Mouse (Mus musculus) layer of hippocampus, adult 8-10 months (tissue): ENCODE data around the gene Nfasc. TPM values are rescaled to one million over a fixed set of nuclear protein-coding genes. Genes with fewer than 3 reads are reported as not detected.

Experiments
- DNase-seq, 2 experiments: peaks; one replicate each; pipeline ENCODE4 v3.0.0; 2022; ENCODE audit warnings: low spot score in 2 of 2
- total RNA-seq, 4 experiments: library from RNA; stranded (reverse); gene quantifications; 2 replicates each; pipeline ENCODE4 v1.2.4; 2022

The Nfasc gene
- total RNA-seq, 4 experiments from 2014 or later, result 153 to 171 (median 158) TPM

DNA sequence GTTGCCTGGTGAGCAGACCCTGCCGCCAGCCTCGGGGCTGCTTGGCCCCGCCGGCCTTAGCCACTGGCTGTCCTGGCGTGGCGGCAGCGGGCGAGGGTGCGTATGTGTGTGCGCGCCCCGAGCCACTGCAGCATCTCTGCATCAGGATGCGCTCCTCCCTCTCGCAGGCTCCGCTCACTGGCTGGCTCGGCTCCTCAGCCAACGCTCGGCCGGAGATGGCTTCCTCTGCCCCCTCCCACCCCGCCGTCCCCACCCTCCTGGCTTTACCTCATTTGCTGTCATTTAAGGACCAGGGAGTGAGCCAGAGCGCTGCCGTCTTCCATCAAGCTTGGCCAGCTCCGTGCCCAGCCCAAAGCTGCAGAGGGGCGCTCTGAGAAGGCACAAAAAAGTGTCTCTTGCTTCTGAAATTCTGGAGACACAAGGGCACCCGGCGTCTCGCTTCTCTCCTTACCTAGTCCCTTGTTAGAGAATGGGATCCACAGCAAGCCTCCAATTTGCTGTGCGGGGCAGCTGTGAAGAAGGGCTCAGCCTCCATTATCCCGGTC is 198.8 kb downstream of the Nfasc start, which contains the start of gene Cntn2:
Cntn2 (minus strand) TSS at position 495 of the 545 bp plus-strand sequence.
- peak; percentile 66 to 75 for DNase-seq

DNA sequence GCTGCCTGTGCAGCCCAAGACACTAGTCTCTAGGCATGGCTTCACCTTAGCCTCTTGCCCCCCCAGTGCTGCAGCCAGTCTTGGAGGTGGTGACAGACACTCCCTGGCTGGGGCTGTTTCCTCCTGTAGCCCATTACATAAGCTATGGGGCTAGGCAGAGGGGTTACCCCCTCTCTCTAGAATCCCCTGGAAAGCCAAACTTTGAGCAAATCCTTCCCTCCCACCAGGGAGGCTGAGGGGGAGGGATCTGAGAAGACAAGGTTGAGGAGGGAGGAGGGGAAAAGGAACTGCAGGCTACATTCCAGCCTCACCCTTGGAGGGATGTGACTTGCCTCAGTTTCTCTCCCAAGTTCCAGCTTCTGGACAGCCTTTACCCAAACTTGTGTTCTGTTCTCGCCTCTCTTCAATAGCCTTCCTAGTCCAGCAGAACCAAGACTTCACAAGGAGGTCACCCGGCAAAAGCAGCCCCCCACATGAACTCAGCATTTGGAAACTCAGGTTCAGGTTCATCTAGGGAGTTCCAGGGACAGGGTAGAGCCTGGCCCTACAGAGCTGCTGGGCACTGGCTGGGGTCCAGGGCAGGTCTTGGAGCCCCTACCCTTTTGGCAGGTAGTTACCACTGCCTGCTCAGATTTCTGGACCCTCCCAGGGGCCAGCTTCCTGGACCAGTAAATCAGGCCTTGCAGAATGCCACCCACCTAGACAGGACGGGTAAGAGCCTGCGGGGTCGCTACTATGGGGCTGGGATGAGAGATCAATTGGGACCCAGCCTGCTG is 199.6 kb downstream of the Nfasc start:
- DNase-seq, result no peak

DNA sequence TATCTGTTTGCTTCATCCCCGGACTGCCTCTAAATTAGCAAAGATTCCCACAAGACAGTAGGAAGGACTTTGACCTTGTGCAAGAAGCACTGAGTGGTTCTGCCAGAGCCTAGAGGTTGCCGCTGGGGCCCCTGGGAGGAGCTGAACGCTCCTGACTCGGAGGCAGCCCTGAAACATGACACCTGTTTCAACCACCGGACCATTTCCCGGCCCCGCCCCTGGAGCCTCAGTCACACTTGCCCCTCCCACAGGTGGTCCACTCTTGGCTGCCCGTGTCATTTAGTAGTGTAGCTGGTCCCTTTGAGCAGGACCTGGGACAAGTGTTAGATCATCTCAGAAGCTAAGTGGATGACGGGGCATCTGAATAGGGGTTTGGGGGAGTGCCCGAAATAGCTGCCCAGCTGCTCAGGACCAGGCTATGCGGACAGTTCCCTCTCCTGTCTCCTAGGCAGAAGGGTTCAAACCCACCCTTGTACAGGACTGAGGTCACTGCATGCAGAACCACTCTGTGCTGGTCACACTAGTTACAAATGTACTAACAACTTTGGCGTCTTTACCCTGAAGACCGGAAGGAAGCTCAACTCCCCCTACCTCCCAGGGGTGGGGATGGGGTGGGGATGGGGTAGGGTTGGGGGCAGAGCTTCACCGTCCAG is 200.3 kb downstream of the Nfasc start:
- DNase-seq, result no peak

DNA sequence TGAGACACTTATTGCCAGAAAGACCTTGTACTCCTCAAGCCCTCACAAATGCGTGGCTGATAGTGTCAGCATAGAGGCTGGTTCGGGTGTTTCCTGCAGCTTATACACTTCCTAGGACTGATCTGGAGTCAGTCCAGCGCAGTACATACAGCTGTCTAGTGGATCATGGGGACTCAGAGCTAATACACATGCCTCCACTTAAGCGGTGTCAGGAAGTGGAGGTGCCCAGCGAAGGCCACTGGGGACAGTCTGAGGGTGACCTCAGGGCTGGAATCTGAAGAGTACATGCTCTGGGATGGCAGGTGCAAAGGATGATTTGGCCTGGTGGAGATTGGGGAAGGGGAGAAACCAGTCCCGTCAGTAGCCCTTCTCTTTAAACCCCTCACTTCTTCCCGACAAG is 200.9 kb downstream of the Nfasc start:
- no peak for DNase-seq

DNA sequence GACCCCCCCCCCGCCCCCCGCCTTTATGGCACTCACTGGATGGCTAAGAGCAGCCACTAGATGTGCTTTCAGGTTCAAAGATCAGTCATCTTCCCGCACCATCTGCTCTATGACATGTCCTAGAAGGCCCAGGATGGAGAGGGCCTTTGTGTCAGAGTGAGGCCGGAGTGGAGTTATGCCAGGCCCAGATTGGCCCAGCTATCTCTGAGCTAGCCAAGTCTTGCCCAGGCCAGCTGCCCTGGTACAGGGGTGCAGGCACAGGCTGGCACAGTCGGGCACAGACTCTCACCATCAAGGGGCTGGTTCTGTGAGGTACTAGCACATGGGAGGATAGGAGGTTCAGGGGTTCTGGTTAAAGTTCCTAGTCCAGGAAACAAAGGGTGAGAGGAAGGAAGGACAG is 203.9 kb downstream of the Nfasc start:
- DNase-seq, result peak; percentile 48 to 70

DNA sequence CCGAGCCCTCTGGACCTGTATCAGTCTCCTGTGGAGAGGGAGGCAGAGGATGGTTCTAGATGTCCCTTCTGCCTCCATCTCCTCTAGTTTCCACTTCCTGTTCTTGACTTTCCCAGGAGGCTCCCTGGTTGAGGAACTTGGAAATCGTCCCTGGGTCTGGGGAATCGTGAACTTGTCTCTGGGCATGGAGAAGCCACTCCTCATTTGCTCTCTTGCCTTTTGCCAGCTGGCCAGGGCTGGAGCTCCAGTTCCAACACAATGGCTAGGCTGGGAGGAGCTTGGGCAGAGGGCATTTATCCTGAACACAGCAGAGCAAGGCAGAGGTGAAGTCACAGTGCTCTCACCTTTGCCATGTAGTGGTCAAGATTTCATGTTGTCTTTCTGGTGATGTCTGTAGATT is 205.2 kb downstream of the Nfasc start:
- no peak for DNase-seq

DNA sequence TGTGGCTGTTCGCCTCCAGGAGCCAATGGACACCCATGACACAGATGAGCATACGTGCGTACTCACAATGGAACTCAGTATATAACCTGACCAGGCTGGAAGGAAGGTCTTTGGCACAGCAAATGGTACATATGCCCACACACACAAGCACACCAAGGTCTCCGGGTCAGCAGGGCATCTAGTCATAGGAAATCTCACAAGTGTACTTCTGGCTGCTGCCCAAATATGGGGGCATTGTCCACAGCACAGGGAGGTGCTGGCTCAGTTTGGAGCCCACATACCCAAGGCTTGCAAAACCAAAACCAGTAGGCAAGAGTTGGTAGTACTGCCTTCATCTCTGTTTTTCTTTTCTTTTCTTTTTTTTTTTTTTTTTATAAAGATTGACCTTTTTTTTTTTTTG is 206.1 kb downstream of the Nfasc start:
- DNase-seq, result no peak

DNA sequence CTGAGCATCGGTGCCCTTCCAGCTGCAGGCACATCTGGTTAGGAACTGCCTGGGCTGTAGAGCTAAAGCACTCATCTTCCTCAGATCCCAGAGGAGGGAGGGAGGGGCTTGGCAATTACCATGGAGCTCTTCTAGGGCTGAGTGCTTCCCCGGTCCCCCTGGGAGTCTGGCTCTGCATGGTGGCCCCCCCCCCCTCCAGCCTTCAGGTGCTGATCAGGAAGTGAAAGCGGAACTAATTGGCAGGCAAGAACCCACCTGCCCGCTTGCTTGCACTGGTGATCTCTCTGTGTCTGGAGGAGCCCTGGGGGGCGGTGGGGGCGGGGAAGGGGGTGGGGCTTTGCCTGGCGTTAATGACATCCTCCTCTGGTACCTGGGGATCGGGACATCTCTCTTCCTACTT is 207.8 kb downstream of the Nfasc start:
- DNase-seq, result no peak

DNA sequence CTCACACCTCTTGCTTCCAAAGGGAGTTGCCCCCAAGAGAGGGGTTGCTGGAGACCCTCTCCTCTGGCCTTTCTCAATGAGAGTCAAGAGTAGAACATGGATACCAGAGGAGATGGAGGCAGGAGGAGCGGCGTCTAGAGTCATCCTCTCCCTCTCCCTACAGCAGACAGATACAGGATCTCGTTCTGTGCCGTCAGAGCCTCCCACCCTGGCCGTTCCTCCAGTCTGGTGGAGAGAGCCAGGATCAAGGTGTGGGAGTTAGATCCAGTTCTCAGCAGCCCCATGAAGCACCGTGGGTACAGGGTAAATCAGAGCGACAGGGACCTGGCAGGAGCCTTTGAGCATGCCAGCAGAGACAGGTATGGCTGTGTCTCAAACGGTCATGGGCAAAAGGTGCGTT is 209.1 kb downstream of the Nfasc start:
- DNase-seq, result no peak

DNA sequence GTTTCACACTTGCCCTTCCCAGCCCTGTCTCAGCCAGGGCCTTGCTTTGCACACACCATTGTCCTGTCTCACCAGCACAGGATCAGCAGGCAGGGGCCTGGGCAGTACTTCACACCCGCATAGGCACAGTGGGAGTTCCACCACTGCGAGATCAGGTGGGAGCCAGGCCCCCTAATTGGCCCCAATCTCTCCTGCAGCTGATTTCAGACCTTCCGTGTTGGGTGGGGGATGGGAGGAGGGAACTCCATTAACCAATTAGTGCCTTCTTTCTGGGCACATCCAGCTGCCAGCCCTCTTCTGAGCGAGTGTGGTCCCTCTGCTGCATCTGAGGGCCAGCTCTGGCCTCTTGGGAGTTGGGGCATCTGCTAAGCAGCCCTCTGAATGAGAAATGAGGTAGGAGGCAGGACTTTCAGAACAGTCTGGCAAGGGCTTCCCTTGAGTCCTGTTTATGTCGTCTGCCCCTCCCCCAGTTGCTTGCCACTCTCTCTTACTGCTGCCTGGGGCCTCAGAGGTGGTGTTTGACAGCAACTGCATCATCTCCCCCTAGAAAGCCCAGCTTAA is 210.9 kb downstream of the Nfasc start:
- DNase-seq, result no peak

DNA sequence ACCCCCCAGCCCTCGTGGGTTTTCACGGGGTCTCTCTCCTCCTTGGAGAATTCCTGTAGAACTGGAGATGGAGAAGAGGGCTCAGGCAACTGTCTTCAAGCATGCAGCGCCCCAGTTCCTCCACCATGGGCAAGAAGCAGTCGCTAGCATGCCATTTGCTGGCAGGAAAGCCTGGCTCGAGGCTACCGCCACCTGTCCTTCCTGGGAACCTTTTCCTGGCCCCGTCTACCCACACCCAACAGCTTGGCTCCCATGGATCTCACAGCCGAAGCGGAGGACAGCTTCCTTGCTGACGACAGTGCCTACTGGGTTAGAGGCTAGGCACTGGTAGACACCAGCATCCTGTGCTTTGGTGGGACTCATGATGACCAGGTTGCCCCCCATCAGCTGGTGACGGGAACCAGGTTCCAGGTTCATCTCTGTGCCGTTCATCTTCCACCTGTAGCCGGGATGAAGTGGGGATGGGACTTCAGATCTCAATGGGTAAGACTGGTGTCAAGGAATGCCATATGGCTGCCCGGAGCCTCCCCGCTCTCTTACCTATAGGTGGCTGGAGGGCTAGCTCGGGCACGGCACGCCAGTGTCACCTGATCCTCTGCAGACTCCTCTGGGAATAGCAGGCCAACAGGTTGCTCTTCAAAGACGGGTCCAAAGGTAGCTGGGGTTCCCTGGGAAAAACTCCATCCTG is 212.8 kb downstream of the Nfasc start:
- no peak for DNase-seq

DNA sequence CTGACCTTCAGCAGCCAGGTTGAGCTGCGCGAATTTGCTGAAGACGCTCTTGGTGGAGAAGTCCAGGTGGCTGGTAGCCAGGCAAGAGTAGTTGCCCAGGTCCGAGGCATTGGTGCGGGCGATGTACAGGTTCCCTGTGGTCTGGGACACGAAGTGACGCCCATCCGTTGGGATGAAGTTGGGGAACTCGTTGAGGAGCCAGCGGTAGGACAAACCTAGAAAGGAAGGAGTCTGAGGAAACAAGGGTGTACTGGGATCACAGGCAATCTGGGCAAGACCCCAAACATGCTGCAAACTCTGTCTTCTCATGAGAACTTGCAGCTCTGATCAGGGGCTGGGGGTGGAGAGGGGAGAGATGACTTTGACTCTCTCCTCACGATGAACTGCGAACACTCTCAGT is 213.5 kb downstream of the Nfasc start:
- DNase-seq, result no peak

DNA sequence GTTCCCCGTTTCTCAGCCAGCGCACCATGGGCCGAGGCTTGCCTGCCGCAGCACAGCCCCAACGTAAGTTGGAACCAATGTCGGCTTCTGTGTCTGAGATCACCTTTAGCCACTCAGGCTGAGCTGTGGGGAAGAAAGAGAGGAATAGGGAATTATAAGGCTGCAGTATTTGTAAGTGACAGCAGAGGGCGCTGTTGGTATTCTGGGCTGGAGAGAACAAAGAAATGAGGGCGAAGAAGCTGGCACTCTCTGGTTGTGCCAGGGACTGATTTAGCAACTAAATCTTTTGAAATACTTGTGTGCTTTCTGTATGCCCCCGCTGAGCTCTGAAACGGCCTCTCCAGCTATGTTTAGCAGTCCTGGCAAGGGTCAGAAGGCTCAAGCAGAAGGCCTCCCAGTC is 215.8 kb downstream of the Nfasc start:
- DNase-seq, result peak; percentile 66 to 81

DNA sequence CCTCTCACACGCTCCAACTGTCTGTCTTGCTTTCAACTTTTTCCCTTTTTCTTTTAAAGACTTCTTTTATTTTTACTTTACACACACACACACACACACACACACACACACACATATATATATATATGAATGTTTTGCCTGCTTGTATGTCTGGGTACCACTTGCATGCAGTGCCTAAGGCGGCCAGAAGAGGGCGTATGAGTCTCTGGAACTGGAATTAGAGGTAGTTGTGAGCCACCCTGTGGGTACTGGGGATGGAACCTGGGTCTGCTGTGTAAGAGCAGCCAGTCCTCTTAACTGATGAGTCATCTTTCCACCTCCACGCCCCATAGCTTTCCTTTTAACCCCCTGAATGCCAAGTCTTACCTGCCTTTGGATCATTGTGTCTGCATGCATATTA is 217.7 kb downstream of the Nfasc start:
- no peak for DNase-seq

DNA sequence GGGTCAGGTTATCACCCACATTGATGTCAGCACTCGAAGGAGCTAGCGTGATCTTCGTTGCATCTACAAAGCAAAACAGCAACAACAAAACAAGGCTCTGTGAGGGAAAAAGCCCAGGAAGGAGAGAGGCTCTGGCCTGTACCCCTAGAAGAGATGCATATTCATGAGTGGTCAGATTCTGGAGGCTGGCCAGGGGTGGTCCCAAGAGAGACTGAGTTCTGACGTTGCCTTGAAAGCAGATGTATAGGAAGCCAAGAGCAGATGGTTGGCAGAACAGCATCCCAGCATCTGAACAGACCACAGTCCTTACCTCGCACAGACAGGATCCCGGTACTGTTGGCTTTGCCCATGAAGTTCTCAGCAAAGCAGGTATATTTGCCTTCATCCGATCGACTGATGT is 218.5 kb downstream of the Nfasc start:
- no peak for DNase-seq

DNA sequence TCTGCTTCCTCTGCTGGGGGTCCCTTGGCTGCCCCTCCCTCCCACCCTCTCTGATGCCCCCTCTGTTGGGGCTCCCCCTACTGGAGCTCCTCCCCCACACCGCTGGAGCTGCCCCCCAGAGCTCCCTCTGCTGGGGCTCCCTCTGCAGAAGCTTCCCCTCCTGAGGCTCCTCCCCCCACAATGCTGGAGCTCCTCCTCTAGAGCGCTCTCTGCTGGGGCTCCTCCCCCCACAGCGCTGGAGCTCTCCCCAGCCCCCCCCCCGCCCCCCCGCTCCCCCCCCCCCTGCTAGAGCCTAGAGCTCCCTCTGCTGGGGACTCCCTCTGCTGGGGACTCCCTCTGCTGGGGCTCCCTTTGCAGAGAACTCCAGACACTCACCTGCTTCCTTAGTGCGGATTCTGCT is 220.8 kb downstream of the Nfasc start:
- no peak for DNase-seq

DNA sequence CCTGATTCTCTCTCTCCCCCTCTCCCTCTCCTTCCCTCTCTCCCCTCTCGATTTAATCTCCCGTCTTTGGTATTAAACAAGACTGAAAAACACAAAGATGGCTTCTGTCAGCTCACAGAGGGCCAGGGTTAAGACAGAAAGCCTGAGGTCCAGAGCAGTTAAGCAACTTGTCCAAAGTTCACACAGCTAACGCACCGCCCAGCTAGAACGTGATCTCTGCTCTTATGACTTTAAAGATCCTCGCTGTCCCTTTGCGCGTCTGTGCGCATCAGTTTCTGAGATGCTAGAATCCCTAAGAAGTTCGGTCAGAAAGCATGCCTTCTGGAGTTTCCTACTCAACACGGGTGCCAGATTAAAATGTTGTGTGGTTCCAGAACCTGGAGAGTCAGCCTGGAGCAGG is 221.9 kb downstream of the Nfasc start:
- DNase-seq, result no peak

DNA sequence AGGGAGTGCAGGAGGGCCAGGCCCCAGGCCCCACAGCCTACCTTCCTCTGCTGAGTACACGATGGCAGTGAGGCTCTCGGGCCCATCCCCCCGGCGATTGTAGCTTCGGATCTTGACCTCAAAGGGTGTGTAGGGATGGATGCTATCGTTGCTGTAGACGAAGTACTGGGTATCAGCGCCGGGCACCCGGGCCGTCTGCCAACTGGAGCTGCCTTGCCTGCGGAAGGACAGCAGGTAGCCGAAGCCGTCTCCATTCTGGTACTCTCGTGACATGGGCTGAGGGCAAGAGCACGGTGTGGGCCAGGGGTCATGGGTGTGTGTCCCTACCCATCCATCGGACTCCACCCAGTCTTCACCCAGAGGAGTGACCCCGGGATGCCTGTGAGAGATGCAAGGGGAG is 223.0 kb downstream of the Nfasc start:
- DNase-seq, result no peak

DNA sequence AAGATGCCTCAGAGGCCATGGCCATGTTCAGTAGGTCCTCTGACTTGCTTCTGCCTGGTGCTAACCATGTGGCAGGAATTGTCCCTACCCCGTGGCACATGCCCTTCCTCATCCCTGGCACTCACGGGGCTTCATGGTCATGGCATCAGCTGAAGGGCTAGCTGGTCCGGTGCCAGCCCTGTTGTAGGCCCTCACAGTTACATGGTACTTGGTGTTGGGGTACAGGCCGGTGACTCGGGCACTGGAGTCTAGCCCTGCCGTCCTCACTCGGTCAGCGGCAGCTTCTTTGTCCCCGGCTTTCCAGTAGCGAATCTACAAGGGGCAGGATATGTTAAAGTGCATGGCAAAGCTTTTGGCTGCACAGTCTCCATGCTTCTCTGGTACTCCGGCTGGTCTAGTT is 224.8 kb downstream of the Nfasc start:
- no peak for DNase-seq

DNA sequence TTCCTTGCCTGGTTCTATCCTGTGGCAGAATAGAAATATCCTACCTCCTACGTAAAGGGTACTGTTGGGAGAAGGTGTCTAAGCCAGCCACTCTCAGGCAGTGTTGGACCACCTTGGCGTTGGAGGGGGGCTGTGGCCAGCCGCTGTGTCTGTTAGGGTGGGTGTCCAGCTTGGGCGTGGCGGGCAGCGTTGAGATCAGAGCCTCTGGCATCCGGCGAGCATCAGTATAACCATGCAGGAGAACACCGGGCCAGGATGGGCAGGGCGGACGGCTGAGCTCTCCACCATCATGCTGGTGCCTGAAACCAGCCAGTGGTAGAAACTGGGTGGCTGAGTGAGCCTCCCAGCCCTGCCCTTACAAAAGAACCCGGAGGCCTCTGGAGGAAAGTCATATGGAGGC is 226.3 kb downstream of the Nfasc start:
- no peak for DNase-seq
